Mouse (Mus musculus) forebrain, embryonic 13.5 days (tissue): Measurements from ENCODE around the gene Aurkaip1. TPM values are rescaled to one million over a fixed set of nuclear protein-coding genes. Genes with fewer than 3 reads are reported as not detected.

ENCODE experiments used
- ATAC-seq: fragments of 200-750 bp; cut with Nextera tagmentation; 2 replicates; pipeline ENCODE4 v1.8.0; 2017
- H3K27ac ChIP-seq: fragments of 300-500 bp; sonication (generic); 2 replicates; pipeline ENCODE4 v1.5.1; 2015; ENCODE audit warnings: inconsistent platforms, mild to moderate bottlenecking, moderate library complexity
- H3K27me3 ChIP-seq: fragments of 300-500 bp; sonication (generic); 2 replicates; pipeline ENCODE4 v1.6.1; 2015; ENCODE audit warnings: mild to moderate bottlenecking, inconsistent platforms
- H3K36me3 ChIP-seq: fragments of 300-500 bp; sonication (generic); 2 replicates; pipeline ENCODE4 v1.6.1; 2015; ENCODE audit warnings: mild to moderate bottlenecking, inconsistent platforms; ENCODE audit not compliant: poor library complexity, severe bottlenecking
- H3K4me1 ChIP-seq: fragments of 300-500 bp; sonication (generic); 2 replicates; pipeline ENCODE4 v1.6.1; 2015; ENCODE audit warnings: inconsistent platforms
- H3K4me2 ChIP-seq: fragments of 300-500 bp; sonication (generic); 2 replicates; pipeline ENCODE4 v1.6.1; 2015; ENCODE audit warnings: inconsistent platforms, mild to moderate bottlenecking, moderate library complexity
- H3K4me3 ChIP-seq: fragments of 300-500 bp; sonication (generic); 2 replicates; pipeline ENCODE4 v1.5.1; 2015; ENCODE audit warnings: mild to moderate bottlenecking, inconsistent platforms
- H3K9ac ChIP-seq: fragments of 300-500 bp; sonication (generic); 2 replicates; pipeline ENCODE4 v1.6.1; 2015; ENCODE audit warnings: mild to moderate bottlenecking, inconsistent platforms
- H3K9me3 ChIP-seq: fragments of 300-500 bp; sonication (generic); replicated peaks from 2 replicates; pipeline ENCODE4 v1.6.1; 2016; ENCODE audit warnings: inconsistent platforms
- WGBS: fragments of 180-500 bp; shearing (Covaris S2); methylation state at CpG from one replicate; pipeline ENCODE4 v1.1.7; 2015; 5-methylcytosine and 5-hydroxymethylcytosine counted together
- polyA plus RNA-seq: library from polyadenylated mRNA; unstranded; fragments of >200 nt; fragmentation: Nextera tagmentation; extraction: Ambion mirVana; gene quantifications from 2 replicates; pipeline ENCODE4 v1.2.1, GENCODE M21; 2015

Aurkaip1 gene
- polyA plus RNA-seq, 1 experiment from 2014 or later = 151 TPM

GRCm38 (mm10) chr4:155802075-155802474 is 29.0 kb upstream of the Aurkaip1 start:
- Histone ChIP-seq H3K4me3 (no peak overlapping the region), H3K4me1 (peaks cover 23% of the 10 kb centered on the region), H3K27ac (no peak overlapping the region), H3K9ac (no peak overlapping the region), H3K4me2 (no peak overlapping the region), H3K9me3 (no peaks in the 10 kb centered on the region), H3K36me3 (peaks cover 7% of the 10 kb centered on the region; the same call in 1 of the 2 replicates), H3K27me3 (no peaks in the 10 kb centered on the region)
- no peak for ATAC-seq
- WGBS = 100% methylated on average over 1 of the region's 1 CpGs

- Histone ChIP-seq H3K4me3 (peak within 1 kb of the TSS; percentile 89), H3K9me3 (no peaks in the 10 kb centered on the region), H3K27me3 (no peaks in the 10 kb centered on the region), H3K4me2 (peak within 1 kb of the TSS; percentile 88), H3K4me1 (peaks cover 23% of the 10 kb centered on the region), H3K9ac (peak within 1 kb of the TSS; percentile 87), H3K36me3 (peaks cover 14% of the 10 kb centered on the region), H3K27ac (peak within 1 kb of the TSS; percentile 42; the same call in 1 of the 2 replicates)
- ATAC-seq = peak; percentile 28; the same call in 1 of the 2 replicates
- WGBS = 9% methylated on average over 12 of the region's 12 CpGs
Measured at GRCm38 (mm10) chr4:155802741-155803339, 28.2 kb upstream of the Aurkaip1 start, which contains the start of gene Mrpl20. TSS of gene Mrpl20 (plus strand) at chr4:155802878.

DNA sequence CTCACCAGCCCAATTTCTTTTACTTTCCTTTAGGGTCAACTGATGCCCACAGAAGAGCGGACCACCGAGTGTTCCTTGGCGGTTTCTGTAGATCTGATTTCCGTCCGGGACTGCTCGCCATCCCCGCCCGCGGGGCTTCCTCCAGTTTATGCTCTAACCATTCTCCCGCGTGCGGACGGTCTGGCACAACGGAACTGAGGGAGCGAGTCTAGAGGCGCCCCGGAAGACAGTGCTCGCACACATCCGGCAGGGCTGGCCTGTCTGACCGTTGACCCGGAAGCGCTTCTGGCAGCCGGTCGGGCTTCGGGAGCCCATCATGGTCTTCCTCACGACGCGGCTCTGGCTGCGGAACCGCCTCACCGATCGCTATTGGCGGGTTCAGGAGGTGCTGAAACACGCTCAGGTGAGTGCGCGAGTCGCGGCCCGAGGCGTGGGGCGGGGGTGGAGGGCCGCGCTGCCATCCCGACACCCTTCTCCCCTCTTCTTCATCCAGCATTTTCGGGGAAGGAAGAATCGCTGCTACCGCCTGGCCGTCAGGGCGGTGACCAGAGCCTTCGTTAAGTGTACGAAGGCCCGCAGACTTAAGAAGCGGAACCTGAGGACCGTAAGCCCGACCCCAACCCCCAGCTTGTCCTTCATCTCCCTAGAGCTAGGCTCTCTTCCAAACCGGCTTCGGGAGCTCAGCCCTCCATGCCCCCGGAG is 27.6 kb upstream of the Aurkaip1 start:
- Histone ChIP-seq H3K36me3 (peaks cover 20% of the 10 kb centered on the region), H3K27ac (peak overlapping the region; percentile 42; the same call in 1 of the 2 replicates), H3K4me1 (peaks cover 23% of the 10 kb centered on the region), H3K27me3 (no peaks in the 10 kb centered on the region), H3K4me2 (peak overlapping the region; percentile 88), H3K9me3 (no peaks in the 10 kb centered on the region), H3K9ac (peak overlapping the region; percentile 87), H3K4me3 (peak overlapping the region; percentile 89)
- WGBS = under 1% methylated on average over 58 of the region's 58 CpGs
- peak; percentile 99 for ATAC-seq

DNA sequence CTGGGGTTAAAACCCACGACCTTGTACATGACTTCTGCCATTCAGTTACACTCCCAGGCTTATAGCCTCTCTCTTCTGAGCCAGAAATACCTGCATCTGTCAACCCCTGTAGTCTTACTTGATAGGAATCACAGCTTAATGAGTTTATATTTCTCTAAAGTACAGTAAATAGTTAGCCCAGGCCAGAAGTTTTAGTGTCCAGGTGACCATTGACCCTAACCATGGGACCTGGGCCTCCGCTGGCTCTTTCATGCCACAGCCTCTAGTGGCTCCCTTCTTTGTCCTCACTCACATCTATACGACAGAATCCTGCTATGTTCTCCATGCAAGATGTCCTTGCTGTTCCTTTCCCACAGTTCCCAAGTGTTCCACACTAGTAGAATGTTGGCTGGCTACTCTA is 23.2 kb upstream of the Aurkaip1 start:
- Histone ChIP-seq H3K9ac (no peak overlapping the region), H3K9me3 (no peaks in the 10 kb centered on the region), H3K4me3 (no peak overlapping the region), H3K4me2 (no peak overlapping the region), H3K36me3 (peaks cover 49% of the 10 kb centered on the region), H3K27me3 (no peaks in the 10 kb centered on the region), H3K27ac (no peak overlapping the region), H3K4me1 (peaks cover 29% of the 10 kb centered on the region)
- 86% methylated on average over 3 of the region's 3 CpGs for WGBS
- ATAC-seq = no peak

- Histone ChIP-seq H3K4me1 (peaks cover 28% of the 10 kb centered on the region), H3K4me2 (peak within 1 kb of the TSS; percentile 73), H3K36me3 (peaks cover 76% of the 10 kb centered on the region), H3K9me3 (no peaks in the 10 kb centered on the region), H3K27me3 (no peaks in the 10 kb centered on the region), H3K4me3 (peak within 1 kb of the TSS; percentile 100), H3K27ac (peak within 1 kb of the TSS; percentile 90), H3K9ac (peak within 1 kb of the TSS; percentile 99)
- peak; percentile 100 for ATAC-seq
- under 1% methylated on average over 29 of the region's 60 CpGs for WGBS
Measured at GRCm38 (mm10) chr4:155811929-155812664, 19.0 kb upstream of the Aurkaip1 start, which contains the start of gene Ccnl2. TSS of gene Ccnl2 (plus strand) at chr4:155812489.

DNA sequence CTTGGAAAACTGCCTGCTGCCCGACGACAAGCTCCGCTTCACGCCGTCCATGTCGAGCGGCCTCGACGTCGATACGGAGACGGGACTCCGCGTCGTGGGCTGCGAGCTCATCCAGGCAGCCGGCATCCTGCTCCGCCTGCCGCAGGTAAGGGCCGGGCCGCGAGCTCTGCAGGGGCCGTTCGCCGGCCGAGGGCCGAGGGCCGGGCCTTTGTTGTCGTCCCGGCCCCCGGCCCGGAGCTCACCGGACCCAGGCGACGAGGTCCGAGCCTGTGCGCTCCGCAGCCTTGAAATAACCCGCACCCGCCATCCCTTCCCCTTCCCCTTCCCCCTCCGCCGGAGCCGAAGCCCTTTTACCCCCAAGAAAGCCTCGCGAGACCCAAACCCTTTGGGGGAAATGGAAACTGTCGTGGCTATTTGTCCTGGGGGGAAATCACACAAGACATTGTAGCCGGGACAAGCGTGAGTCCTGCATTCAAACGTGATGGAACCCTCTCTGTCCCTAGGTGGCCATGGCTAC is 18.3 kb upstream of the Aurkaip1 start:
- under 1% methylated on average over 42 of the region's 49 CpGs for WGBS
- H3K27ac ChIP-seq = peak overlapping the region; percentile 82
- peak overlapping the region; percentile 73 for H3K4me2 ChIP-seq
- peak; percentile 17 for ATAC-seq
- no peaks in the 10 kb centered on the region for H3K27me3 ChIP-seq
- no peaks in the 10 kb centered on the region for H3K9me3 ChIP-seq
- H3K9ac ChIP-seq = peak overlapping the region; percentile 99
- H3K4me1 ChIP-seq = peaks cover 28% of the 10 kb centered on the region
- H3K4me3 ChIP-seq = peak overlapping the region; percentile 100
- peaks cover 77% of the 10 kb centered on the region for H3K36me3 ChIP-seq

DNA sequence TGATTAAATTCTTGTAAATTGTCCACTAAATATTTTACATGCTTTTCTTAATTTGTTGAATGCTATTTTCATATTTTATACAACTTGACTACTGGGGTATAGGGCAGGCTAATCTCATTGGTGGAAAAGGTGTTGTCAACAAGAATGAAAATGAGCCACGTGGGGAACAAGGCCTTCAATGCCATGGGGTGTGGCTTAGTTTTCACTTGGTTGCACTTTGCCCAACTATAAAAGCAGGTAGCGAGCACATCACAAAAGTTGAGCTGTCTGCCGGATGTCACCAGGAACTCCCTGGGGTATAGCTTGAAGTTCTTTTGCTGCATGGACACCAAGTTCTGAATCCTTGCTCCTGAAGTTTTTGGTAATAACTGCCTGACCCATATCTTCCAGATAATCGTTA is 13.5 kb upstream of the Aurkaip1 start:
- no peaks in the 10 kb centered on the region for H3K27me3 ChIP-seq
- no peak overlapping the region for H3K27ac ChIP-seq
- 74% methylated on average over 4 of the region's 4 CpGs for WGBS
- H3K4me3 ChIP-seq = no peak overlapping the region
- H3K9me3 ChIP-seq = no peaks in the 10 kb centered on the region
- ATAC-seq = no peak
- H3K36me3 ChIP-seq = peaks cover 86% of the 10 kb centered on the region
- H3K9ac ChIP-seq = no peak overlapping the region
- H3K4me2 ChIP-seq = no peak overlapping the region
- H3K4me1 ChIP-seq = peaks cover 19% of the 10 kb centered on the region

- WGBS = 83% methylated on average over 7 of the region's 7 CpGs
- no peaks in the 10 kb centered on the region for H3K4me1 ChIP-seq
- no peak overlapping the region for H3K4me3 ChIP-seq
- ATAC-seq = no peak
- H3K27me3 ChIP-seq = no peaks in the 10 kb centered on the region
- H3K27ac ChIP-seq = no peak overlapping the region
- peaks cover 95% of the 10 kb centered on the region for H3K36me3 ChIP-seq
- H3K9me3 ChIP-seq = no peaks in the 10 kb centered on the region
- H3K9ac ChIP-seq = no peak overlapping the region
- H3K4me2 ChIP-seq = no peak overlapping the region
Measured at GRCm38 (mm10) chr4:155821025-155821424, 10.0 kb upstream of the Aurkaip1 start.

DNA sequence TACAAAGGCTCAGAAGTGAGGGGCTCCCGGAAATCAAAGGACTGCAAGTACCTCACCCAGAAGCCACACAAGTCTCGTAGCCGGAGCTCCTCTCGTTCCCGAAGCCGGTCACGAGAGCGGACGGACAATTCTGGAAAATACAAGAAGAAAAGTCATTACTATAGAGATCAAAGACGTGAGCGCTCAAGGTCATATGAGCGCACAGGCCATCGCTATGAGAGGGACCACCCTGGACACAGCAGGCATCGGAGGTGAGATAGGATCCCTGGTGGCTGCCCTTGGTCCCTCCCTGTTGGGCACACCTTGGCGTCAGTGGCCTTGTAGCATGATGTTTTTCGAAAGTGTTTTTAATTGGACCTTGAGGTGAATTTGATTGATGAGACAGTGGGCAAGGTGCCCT is 7.6 kb upstream of the Aurkaip1 start:
- no peak for ATAC-seq
- 96% methylated on average over 16 of the region's 16 CpGs for WGBS

DNA sequence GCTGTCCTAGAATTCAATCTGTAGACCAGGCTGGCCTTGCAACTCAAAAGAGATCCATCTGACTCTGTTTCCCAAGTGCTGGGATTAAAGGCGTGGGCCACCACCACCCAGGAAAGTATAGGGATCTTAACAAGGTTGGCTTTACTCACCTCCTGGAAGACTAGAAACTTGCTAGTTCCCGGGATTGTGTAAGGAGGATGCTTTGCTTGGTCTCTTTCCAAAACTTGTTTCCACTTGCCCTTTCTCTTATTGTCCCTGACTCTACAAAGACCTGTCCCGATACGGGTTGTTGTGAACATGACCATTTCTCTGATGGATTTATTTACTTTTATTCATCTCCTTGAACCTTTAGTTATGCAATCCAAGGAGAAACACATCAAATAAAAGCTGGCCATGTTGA is 1.2 kb upstream of the Aurkaip1 start:
- Histone ChIP-seq H3K4me3 (no peak overlapping the region), H3K4me1 (peaks cover 25% of the 10 kb centered on the region), H3K27me3 (no peaks in the 10 kb centered on the region), H3K36me3 (peaks cover 48% of the 10 kb centered on the region), H3K4me2 (no peak overlapping the region), H3K27ac (no peak overlapping the region), H3K9me3 (no peaks in the 10 kb centered on the region), H3K9ac (no peak overlapping the region)
- ATAC-seq = no peak
- WGBS = 96% methylated on average over 4 of the region's 4 CpGs

More for the DNA sequence above, 7.6 kb upstream of the Aurkaip1 start:
- no peak overlapping the region for H3K4me3 ChIP-seq
- H3K27me3 ChIP-seq = no peaks in the 10 kb centered on the region
- H3K4me1 ChIP-seq = no peaks in the 10 kb centered on the region
- no peak overlapping the region for H3K9ac ChIP-seq
- no peaks in the 10 kb centered on the region for H3K9me3 ChIP-seq
- H3K27ac ChIP-seq = no peak overlapping the region
- peaks cover 94% of the 10 kb centered on the region for H3K36me3 ChIP-seq
- H3K4me2 ChIP-seq = no peak overlapping the region

- H3K9ac ChIP-seq = no peak overlapping the region
- H3K4me1 ChIP-seq = peaks cover 25% of the 10 kb centered on the region
- H3K27ac ChIP-seq = 0 out of 2 replicates have a peak overlapping the region, but pooled peaks have one; percentile 27
- no peaks in the 10 kb centered on the region for H3K9me3 ChIP-seq
- peaks cover 41% of the 10 kb centered on the region for H3K36me3 ChIP-seq
- H3K27me3 ChIP-seq = no peaks in the 10 kb centered on the region
- 51% methylated on average over 8 of the region's 8 CpGs for WGBS
- H3K4me2 ChIP-seq = peak overlapping the region; percentile 99
- no peak for ATAC-seq
- peak overlapping the region; percentile 91 for H3K4me3 ChIP-seq
Measured at GRCm38 (mm10) chr4:155830596-155830995, 476 bp upstream of the Aurkaip1 start.

DNA sequence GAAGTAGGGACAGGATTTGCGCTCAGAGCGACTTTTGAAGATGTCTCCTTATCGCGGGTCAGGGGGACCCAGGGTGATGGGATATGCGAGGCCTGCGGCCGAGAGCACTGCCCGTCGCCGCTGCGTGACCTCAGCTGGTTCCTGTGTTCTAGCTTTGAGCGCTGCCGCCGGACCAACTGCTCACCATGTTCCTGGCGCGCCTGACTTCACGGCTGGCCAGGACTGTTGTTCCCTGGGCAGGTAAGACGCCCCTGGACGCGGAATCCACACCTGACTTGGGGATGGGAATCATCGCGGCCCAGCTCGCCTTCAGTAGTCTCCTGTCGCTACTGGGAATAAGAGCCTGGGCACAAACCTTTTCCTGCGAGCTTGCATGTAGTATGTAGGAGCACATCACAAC is 759 bp downstream of the Aurkaip1 start:
- no peaks in the 10 kb centered on the region for H3K27me3 ChIP-seq
- peak overlapping the region; percentile 99 for H3K4me2 ChIP-seq
- peaks cover 32% of the 10 kb centered on the region for H3K36me3 ChIP-seq
- ATAC-seq = no peak
- WGBS = 1% methylated on average over 25 of the region's 25 CpGs
- no peaks in the 10 kb centered on the region for H3K9me3 ChIP-seq
- H3K4me1 ChIP-seq = peaks cover 25% of the 10 kb centered on the region
- H3K9ac ChIP-seq = peak overlapping the region; percentile 93
- H3K27ac ChIP-seq = peak overlapping the region; percentile 89
- peak overlapping the region; percentile 91 for H3K4me3 ChIP-seq
